Comparison of ENCODE assay signal across 25 mouse cellular contexts in the genomic region with DNA sequence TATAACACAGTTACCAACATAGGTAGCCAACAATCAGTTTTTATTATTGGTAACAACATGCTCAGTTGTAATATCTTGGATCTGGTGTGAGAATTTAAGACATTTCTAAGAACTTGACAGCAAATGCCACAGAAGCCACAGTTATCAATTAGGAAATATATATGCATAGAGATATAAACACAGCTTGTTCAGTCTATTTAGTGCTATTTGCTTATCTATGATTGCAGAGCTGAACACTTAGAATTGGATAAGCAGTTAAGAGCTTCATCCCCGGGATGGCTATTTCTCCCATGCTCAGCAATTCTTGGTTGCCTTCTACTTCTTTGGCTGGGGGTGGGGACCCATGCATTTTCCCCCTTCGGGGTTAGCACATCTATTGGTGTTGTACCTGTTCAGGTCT.
DNase-seq lines count a peak whose midpoint lies in the region; ATAC-seq and TF ChIP-seq lines count a peak whose summit lies in the region.
"Had no signal": no experiment of that assay in that cellular context is flagged by ENCODE, and none has a peak within 500 bp of the region (broad histone marks: within the 10 kb centered on the region; RNA-seq: fewer than 3 reads in every experiment).

No protein-coding gene starts in this region.

- no peaks in the 10 kb centered on the region for H3K9me3 ChIP-seq in liver, embryonic 11.5 days (ENCODE audit: control insufficient read depth, low read length)
- no peaks in the 10 kb centered on the region for H3K9me3 ChIP-seq in G1E (replicated peaks)
- no peaks in the 10 kb centered on the region for H3K9me3 ChIP-seq in neural tube, embryonic 15.5 days (replicated peaks)
- H3K9me3 ChIP-seq: embryonic facial prominence, embryonic 12.5 days; embryonic facial prominence, embryonic 15.5 days; hindbrain, embryonic 12.5 days; hindbrain, embryonic 15.5 days had no signal

- no peak overlapping the region for H3K4me3 ChIP-seq in liver, embryonic 11.5 days (ENCODE audit: low read depth, low read length)
- no peak overlapping the region for H3K4me3 ChIP-seq in G1E (ENCODE audit: low read depth, low read length)
- no peak overlapping the region for H3K4me3 ChIP-seq in neural tube, embryonic 15.5 days (replicated peaks)
- H3K4me3 ChIP-seq: embryonic facial prominence, embryonic 12.5 days; embryonic facial prominence, embryonic 15.5 days; gastrocnemius, adult 2 months; hindbrain, embryonic 12.5 days; hindbrain, embryonic 15.5 days had no signal

- no peaks in the 10 kb centered on the region for H3K36me3 ChIP-seq in liver, embryonic 11.5 days (ENCODE audit: control insufficient read depth, insufficient read depth, low read length)
- H3K36me3 ChIP-seq in G1E (replicated peaks) = no peaks in the 10 kb centered on the region
- H3K36me3 ChIP-seq in neural tube, embryonic 15.5 days = no peaks in the 10 kb centered on the region
- H3K36me3 ChIP-seq: embryonic facial prominence, embryonic 12.5 days; embryonic facial prominence, embryonic 15.5 days; hindbrain, embryonic 12.5 days; hindbrain, embryonic 15.5 days had no signal

- ATAC-seq in liver, embryonic 11.5 days (replicated peaks; ENCODE audit: low FRiP score) = 0 out of 2 replicates have a peak, but pooled peaks have one; percentile 34
- ATAC-seq in G1E (ENCODE audit: extremely low read depth, insufficient number of reproducible peaks, low FRiP score, poor library complexity, severe bottlenecking) = peak; percentile 81
- peak; percentile 26 for ATAC-seq in megakaryocyte progenitor cell, adult 5-6 weeks (replicated peaks; ENCODE audit: poor library complexity)
- ATAC-seq in neural tube, embryonic 15.5 days (ENCODE audit: low FRiP score) = no peak
- ATAC-seq: activated CD4-positive, CD25-positive, alpha-beta regulatory T cell, adult 4 months; forebrain, embryonic 14.5 days; forebrain, postnatal 0 days had no signal

- WGBS in liver, embryonic 11.5 days = 41% methylated on average over 2 of the region's 2 CpGs
- 82% methylated on average over 2 of the region's 2 CpGs for WGBS in neural tube, embryonic 15.5 days

- H3K4me1 ChIP-seq in liver, embryonic 11.5 days (replicated peaks; ENCODE audit: control insufficient read depth, insufficient read depth, low read length) = no peaks in the 10 kb centered on the region
- peaks cover 4% of the 10 kb centered on the region; the same call in 1 of the 2 replicates for H3K4me1 ChIP-seq in G1E (ENCODE audit: insufficient read depth, low read depth, low read length)
- 0 out of 2 replicates have a peak, but pooled peaks cover 5% of the 10 kb centered on the region for H3K4me1 ChIP-seq in neural tube, embryonic 15.5 days
- H3K4me1 ChIP-seq: embryonic facial prominence, embryonic 12.5 days; embryonic facial prominence, embryonic 15.5 days; hindbrain, embryonic 15.5 days had no signal

- no peak overlapping the region for H3K4me2 ChIP-seq in liver, embryonic 11.5 days
- no peak overlapping the region for H3K4me2 ChIP-seq in neural tube, embryonic 15.5 days
- H3K4me2 ChIP-seq: embryonic facial prominence, embryonic 12.5 days; embryonic facial prominence, embryonic 15.5 days; heart, embryonic 11.5 days; hindbrain, embryonic 12.5 days; hindbrain, embryonic 15.5 days had no signal

- DNase-seq in liver, embryonic 11.5 days (ENCODE audit: low spot score) = no peak
- DNase-seq in liver (no peak), G1E (ENCODE audit: low spot score) (peak; percentile 3)
- DNase-seq in c-Kit-positive CD71-positive TER-119-negative erythroid progenitor cells, embryonic 14.5 days (ENCODE audit: low read depth) = peak; percentile 17
- DNase-seq in urinary bladder, postnatal 10 days (ENCODE audit: low spot score) = no peak
- no peak for DNase-seq in lung, postnatal 36 days
- DNase-seq: adrenal gland, adult 8-10 months; adrenal gland, postnatal 25 days; cerebellum, adult 11-12 months; cerebellum, adult 8-10 months; cerebellum, postnatal 10 days; cerebellum, postnatal 36 days; forebrain, postnatal 0 days; gastrocnemius, adult 2 months; gastrocnemius, postnatal 14 days; heart, adult 18-20 months had no signal

- no peaks in the 10 kb centered on the region for H3K27me3 ChIP-seq in liver, embryonic 11.5 days (replicated peaks; ENCODE audit: control insufficient read depth, insufficient read depth, low read length)
- no peaks in the 10 kb centered on the region for H3K27me3 ChIP-seq in G1E (ENCODE audit: insufficient read depth, low read length)
- H3K27me3 ChIP-seq in neural tube, embryonic 15.5 days (replicated peaks) = no peaks in the 10 kb centered on the region
- H3K27me3 ChIP-seq: embryonic facial prominence, embryonic 12.5 days; embryonic facial prominence, embryonic 15.5 days; hindbrain, embryonic 12.5 days; hindbrain, embryonic 15.5 days had no signal

- H3K9ac ChIP-seq in liver, embryonic 11.5 days (ENCODE audit: low read depth, low read length) = no peak overlapping the region
- H3K9ac ChIP-seq in neural tube, embryonic 15.5 days (replicated peaks) = no peak overlapping the region
- H3K9ac ChIP-seq: embryonic facial prominence, embryonic 12.5 days; embryonic facial prominence, embryonic 15.5 days; forebrain, postnatal 0 days; hindbrain, embryonic 12.5 days; hindbrain, embryonic 15.5 days had no signal

- no peak for TF ChIP-seq CTCF in G1E (IDR thresholded peaks at IDR 0.05; ENCODE audit: low read depth, low read length)

- H3K27ac ChIP-seq in liver, embryonic 11.5 days (ENCODE audit: low read depth, low read length) = no peak overlapping the region
- no peak overlapping the region for H3K27ac ChIP-seq in neural tube, embryonic 15.5 days (replicated peaks)
- H3K27ac ChIP-seq: embryonic facial prominence, embryonic 12.5 days; embryonic facial prominence, embryonic 15.5 days; gastrocnemius, adult 2 months; hindbrain, embryonic 12.5 days; hindbrain, embryonic 15.5 days had no signal

Comparison
In these comparisons a context has a peak if more than half of its experiments do, and no peak if none do; other contexts are left out.
1. DNase-seq: peak in G1E (single experiment) and c-Kit-positive CD71-positive TER-119-negative erythroid progenitor cells, embryonic 14.5 days (single experiment); none in liver, embryonic 11.5 days (single experiment), liver (single experiment), urinary bladder, postnatal 10 days (single experiment) and lung, postnatal 36 days (single experiment).